16 mouse cellular contexts compared by ENCODE assay signal in the genomic region with DNA sequence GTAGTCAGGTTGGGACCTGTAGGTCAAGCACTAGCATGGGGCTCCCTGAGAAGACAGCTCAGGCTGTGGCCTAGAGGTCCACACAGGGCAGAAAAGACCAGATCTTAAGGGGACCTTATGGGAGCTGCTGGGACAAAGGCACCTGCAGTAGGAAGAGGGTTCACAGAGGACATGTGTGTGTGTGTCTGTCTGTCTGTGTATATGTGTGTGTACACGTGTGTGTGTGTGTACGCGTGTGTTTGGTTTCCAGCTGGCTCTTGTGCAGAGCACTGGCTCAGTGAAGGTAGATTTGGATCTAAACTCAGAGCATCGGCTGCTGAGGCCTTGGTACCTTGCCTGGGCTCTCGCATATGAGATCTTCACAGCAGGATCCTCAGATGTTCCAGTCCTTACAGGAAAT.
"Had no signal": no experiment of that assay in that cellular context is flagged by ENCODE, and none has a peak within 500 bp of the region (broad histone marks: within the 10 kb centered on the region; RNA-seq: fewer than 3 reads in every experiment).

No protein-coding gene starts in this region.

- ATAC-seq: midbrain, embryonic 16.5 days had no signal

- H3K9ac ChIP-seq: liver, embryonic 14.5 days; lung, embryonic 14.5 days; midbrain, embryonic 12.5 days; neural tube, embryonic 13.5 days; neural tube, embryonic 15.5 days had no signal

- DNase-seq: lung, adult 18-20 months; lung, embryonic 14.5 days; lung, postnatal 10 days; lung, postnatal 4 days; right cerebral cortex, adult 18-20 months; right cerebral cortex, postnatal 25 days; right cerebral cortex, postnatal 4 days; spleen, adult 18-20 months; thymus, adult 18-20 months; thymus, postnatal 14 days; thymus, postnatal 36 days had no signal

- H3K9me3 ChIP-seq: midbrain, embryonic 12.5 days; neural tube, embryonic 13.5 days; neural tube, embryonic 15.5 days had no signal

- H3K4me2 ChIP-seq: lung, embryonic 14.5 days; midbrain, embryonic 12.5 days; neural tube, embryonic 13.5 days; neural tube, embryonic 15.5 days had no signal

- H3K27ac ChIP-seq: liver, embryonic 14.5 days; midbrain, embryonic 12.5 days; neural tube, embryonic 13.5 days; neural tube, embryonic 15.5 days had no signal

- H3K4me3 ChIP-seq: midbrain, embryonic 12.5 days; neural tube, embryonic 13.5 days; neural tube, embryonic 15.5 days had no signal

- H3K27me3 ChIP-seq: midbrain, embryonic 12.5 days; neural tube, embryonic 13.5 days; neural tube, embryonic 15.5 days had no signal
